Mouse (Mus musculus): ENCODE data around the gene Muc4. TPM values are rescaled to one million over a fixed set of nuclear protein-coding genes. Genes with fewer than 3 reads are reported as not detected.

Muc4 gene
- not detected in 2 replicates for polyA plus RNA-seq (2015; fragmentation: Nextera tagmentation; extraction: Ambion mirVana)

- no peak within 1 kb of the TSS for H3K9ac ChIP-seq
- no peaks in the 10 kb centered on the region for H3K9me3 ChIP-seq
- no peak within 1 kb of the TSS for H3K4me2 ChIP-seq
- ATAC-seq (ENCODE audit: low FRiP score) = no peak
- 90% methylated on average over 2 of the region's 2 CpGs for WGBS
- H3K36me3 ChIP-seq = no peaks in the 10 kb centered on the region
- 0 out of 2 replicates have a peak, but pooled peaks cover 3% of the 10 kb centered on the region for H3K4me1 ChIP-seq (replicated peaks)
- H3K4me3 ChIP-seq = no peak within 1 kb of the TSS
- no peaks in the 10 kb centered on the region for H3K27me3 ChIP-seq
- H3K27ac ChIP-seq = no peak within 1 kb of the TSS
These were observed at the start of gene Muc4 for GRCm38 (mm10) chr16:32735586-32735985. TSS of gene Muc4 (plus strand) at chr16:32735886.

GRCm38 (mm10) chr16:32685998-32686397 is 49.7 kb upstream of the Muc4 start:
- no peaks in the 10 kb centered on the region for H3K9me3 ChIP-seq
- 73% methylated on average over 5 of the region's 5 CpGs for whole genome bisulfite sequencing
- no peak overlapping the region for H3K9ac ChIP-seq
- H3K27me3 ChIP-seq = no peaks in the 10 kb centered on the region
- ATAC-seq (ENCODE audit: low FRiP score) = no peak
- H3K4me1 ChIP-seq (replicated peaks) = 0 out of 2 replicates have a peak, but pooled peaks cover 3% of the 10 kb centered on the region
- no peak overlapping the region for H3K4me2 ChIP-seq
- no peak overlapping the region for H3K27ac ChIP-seq
- H3K36me3 ChIP-seq = peaks cover 14% of the 10 kb centered on the region
- no peak overlapping the region for H3K4me3 ChIP-seq

GRCm38 (mm10) chr16:32687221-32687620 is 48.5 kb upstream of the Muc4 start:
- peaks cover 8% of the 10 kb centered on the region for H3K36me3 ChIP-seq
- H3K27ac ChIP-seq = no peak overlapping the region
- no peak overlapping the region for H3K9ac ChIP-seq
- no peak overlapping the region for H3K4me3 ChIP-seq
- no peaks in the 10 kb centered on the region for H3K9me3 ChIP-seq
- H3K4me2 ChIP-seq = no peak overlapping the region
- 72% methylated on average over 5 of the region's 5 CpGs for WGBS
- H3K4me1 ChIP-seq (replicated peaks) = 0 out of 2 replicates have a peak, but pooled peaks cover 3% of the 10 kb centered on the region
- no peaks in the 10 kb centered on the region for H3K27me3 ChIP-seq
- ATAC-seq (ENCODE audit: low FRiP score) = no peak

GRCm38 (mm10) chr16:32688770-32689169 is 46.9 kb upstream of the Muc4 start:
- H3K27ac ChIP-seq = no peak overlapping the region
- 42% methylated on average over 4 of the region's 4 CpGs for WGBS
- H3K4me1 ChIP-seq (replicated peaks) = 0 out of 2 replicates have a peak, but pooled peaks cover 3% of the 10 kb centered on the region
- H3K9ac ChIP-seq = no peak overlapping the region
- no peak overlapping the region for H3K4me3 ChIP-seq
- H3K9me3 ChIP-seq = no peaks in the 10 kb centered on the region
- no peak for ATAC-seq (ENCODE audit: low FRiP score)
- H3K36me3 ChIP-seq = no peaks in the 10 kb centered on the region
- no peaks in the 10 kb centered on the region for H3K27me3 ChIP-seq
- H3K4me2 ChIP-seq = no peak overlapping the region

GRCm38 (mm10) chr16:32689501-32689900 is 46.2 kb upstream of the Muc4 start:
- WGBS = 6% methylated on average over 9 of the region's 9 CpGs

GRCm38 (mm10) chr16:32696841-32697464 is 38.7 kb upstream of the Muc4 start:
- no peak for ATAC-seq (ENCODE audit: low FRiP score)
- Histone ChIP-seq H3K27me3 (no peaks in the 10 kb centered on the region), H3K4me3 (no peak overlapping the region), H3K27ac (no peak overlapping the region), H3K9ac (no peak overlapping the region), H3K36me3 (no peaks in the 10 kb centered on the region), H3K4me1 (replicated peaks) (no peaks in the 10 kb centered on the region), H3K9me3 (no peaks in the 10 kb centered on the region), H3K4me2 (no peak overlapping the region)
- WGBS = 54% methylated on average over 7 of the region's 7 CpGs

More at GRCm38 (mm10) chr16:32689501-32689900, 46.2 kb upstream of the Muc4 start:
- Histone ChIP-seq H3K27me3 (no peaks in the 10 kb centered on the region), H3K36me3 (no peaks in the 10 kb centered on the region), H3K9me3 (no peaks in the 10 kb centered on the region), H3K27ac (no peak overlapping the region), H3K4me1 (replicated peaks) (0 out of 2 replicates have a peak, but pooled peaks cover 3% of the 10 kb centered on the region), H3K4me2 (no peak overlapping the region), H3K9ac (no peak overlapping the region), H3K4me3 (no peak overlapping the region)
- ATAC-seq (ENCODE audit: low FRiP score) = 0 out of 2 replicates have a peak, but pooled peaks have one; percentile 36

- no peaks in the 10 kb centered on the region for H3K4me1 ChIP-seq (replicated peaks)
- 90% methylated on average over 22 of the region's 22 CpGs for WGBS
These were observed 37.8 kb upstream of the Muc4 start for GRCm38 (mm10) chr16:32697665-32698446.

GRCm38 (mm10) chr16:32698550-32698949 is 37.1 kb upstream of the Muc4 start:
- Histone ChIP-seq H3K9me3 (no peaks in the 10 kb centered on the region), H3K27me3 (no peaks in the 10 kb centered on the region), H3K36me3 (no peaks in the 10 kb centered on the region), H3K4me1 (replicated peaks) (no peaks in the 10 kb centered on the region), H3K9ac (no peak overlapping the region), H3K4me2 (no peak overlapping the region), H3K4me3 (no peak overlapping the region), H3K27ac (no peak overlapping the region)
- ATAC-seq (ENCODE audit: low FRiP score) = no peak
- 41% methylated on average over 7 of the region's 7 CpGs for WGBS

More at GRCm38 (mm10) chr16:32697665-32698446, 37.8 kb upstream of the Muc4 start:
- no peak overlapping the region for H3K27ac ChIP-seq
- H3K9me3 ChIP-seq = no peaks in the 10 kb centered on the region
- no peaks in the 10 kb centered on the region for H3K27me3 ChIP-seq
- no peaks in the 10 kb centered on the region for H3K36me3 ChIP-seq
- no peak overlapping the region for H3K4me2 ChIP-seq
- H3K4me3 ChIP-seq = no peak overlapping the region
- no peak for ATAC-seq (ENCODE audit: low FRiP score)
- H3K9ac ChIP-seq = no peak overlapping the region

GRCm38 (mm10) chr16:32703312-32703912 is 32.3 kb upstream of the Muc4 start:
- no peaks in the 10 kb centered on the region for H3K36me3 ChIP-seq
- H3K4me2 ChIP-seq = no peak overlapping the region
- ATAC-seq (ENCODE audit: low FRiP score) = no peak
- no peak overlapping the region for H3K27ac ChIP-seq
- no peak overlapping the region for H3K4me3 ChIP-seq
- 0 out of 2 replicates have a peak, but pooled peaks cover 2% of the 10 kb centered on the region for H3K4me1 ChIP-seq (replicated peaks)
- 72% methylated on average over 9 of the region's 9 CpGs for WGBS
- H3K9ac ChIP-seq = no peak overlapping the region
- H3K27me3 ChIP-seq = no peaks in the 10 kb centered on the region
- H3K9me3 ChIP-seq = no peaks in the 10 kb centered on the region

GRCm38 (mm10) chr16:32705606-32706005 is 30.1 kb upstream of the Muc4 start:
- H3K27ac ChIP-seq = no peak overlapping the region
- H3K27me3 ChIP-seq = no peaks in the 10 kb centered on the region
- H3K9ac ChIP-seq = no peak overlapping the region
- no peak for ATAC-seq (ENCODE audit: low FRiP score)
- H3K4me2 ChIP-seq = no peak overlapping the region
- H3K36me3 ChIP-seq = no peaks in the 10 kb centered on the region
- H3K4me1 ChIP-seq (replicated peaks) = 0 out of 2 replicates have a peak, but pooled peaks cover 3% of the 10 kb centered on the region
- H3K4me3 ChIP-seq = no peak overlapping the region
- WGBS = 96% methylated on average over 3 of the region's 3 CpGs
- H3K9me3 ChIP-seq = no peaks in the 10 kb centered on the region

GRCm38 (mm10) chr16:32707111-32707823 is 28.4 kb upstream of the Muc4 start:
- Histone ChIP-seq H3K4me1 (replicated peaks) (0 out of 2 replicates have a peak, but pooled peaks cover 3% of the 10 kb centered on the region), H3K4me3 (no peak overlapping the region), H3K36me3 (no peaks in the 10 kb centered on the region), H3K9ac (no peak overlapping the region), H3K9me3 (no peaks in the 10 kb centered on the region), H3K4me2 (no peak overlapping the region), H3K27me3 (no peaks in the 10 kb centered on the region), H3K27ac (no peak overlapping the region)
- 75% methylated on average over 17 of the region's 17 CpGs for WGBS
- no peak for ATAC-seq (ENCODE audit: low FRiP score)
